Mouse (Mus musculus) MEL (cell line): ENCODE data around the gene Scarb2. TPM values are rescaled to one million over a fixed set of nuclear protein-coding genes. Genes with fewer than 3 reads are reported as not detected.
A peak's percentile ranks its signal among the peaks of the same experiment; 100 is the strongest.

ENCODE experiments used
- DNase-seq: peaks from one replicate; pipeline ENCODE4 v3.0.0; 2011; ENCODE audit warnings: low read depth, low spot score
- H3K27ac ChIP-seq: 2 replicates; pipeline ENCODE4 v1.5.1; 2012; ENCODE audit warnings: low read depth, mild to moderate bottlenecking, control low read depth, low read length, moderate library complexity; ENCODE audit not compliant: control insufficient read depth
- H3K27me3 ChIP-seq, 2 experiments: fragments of 150-350 bp in 1 of 2; sonication (generic) in 1 of 2; 2 replicates each; pipeline ENCODE4 v1.6.1; 2012; ENCODE audit warnings: low read length in 2 of 2, mild to moderate bottlenecking in 2 of 2, improper control_type of control experiment in 1 of 2, moderate library complexity in 1 of 2; ENCODE audit not compliant: insufficient read depth in 2 of 2, control insufficient read depth in 1 of 2
- H3K36me3 ChIP-seq, 2 experiments: 2 replicates each; pipeline ENCODE4 v1.6.1; 2012 to 2014; ENCODE audit warnings: low read length in 2 of 2, improper control_type of control experiment in 1 of 2, inconsistent platforms in 1 of 2, mild to moderate bottlenecking in 1 of 2; ENCODE audit not compliant: insufficient read depth in 2 of 2, control insufficient read depth in 1 of 2
- H3K4me1 ChIP-seq, 2 experiments: fragments of 150-350 bp in 1 of 2; sonication (generic) in 1 of 2; 2 replicates each; pipeline ENCODE4 v1.6.1; 2012; ENCODE audit warnings: low read length in 2 of 2, improper control_type of control experiment in 1 of 2, mild to moderate bottlenecking in 1 of 2; ENCODE audit not compliant: insufficient read depth in 2 of 2, control insufficient read depth in 1 of 2
- H3K4me3 ChIP-seq, 2 experiments: fragments of 150-350 bp in 1 of 2; sonication (generic) in 1 of 2; 2 replicates each; pipeline ENCODE4 v1.5.1; 2012; ENCODE audit warnings: low read depth in 2 of 2, low read length in 2 of 2, mild to moderate bottlenecking in 2 of 2, moderate library complexity in 2 of 2, control low read depth in 1 of 2, improper control_type of control experiment in 1 of 2; ENCODE audit not compliant: control insufficient read depth in 1 of 2, insufficient read depth in 1 of 2
- H3K79me2 ChIP-seq: 2 replicates; pipeline ENCODE4 v1.6.1; 2012; ENCODE audit warnings: mild to moderate bottlenecking, low read length, moderate library complexity; ENCODE audit not compliant: control insufficient read depth, poor library complexity, insufficient read depth
- H3K9ac ChIP-seq: 2 replicates; pipeline ENCODE4 v1.6.1; 2012; ENCODE audit warnings: low read depth, mild to moderate bottlenecking, control low read depth, low read length, moderate library complexity; ENCODE audit not compliant: control insufficient read depth, poor library complexity, severe bottlenecking
- H3K9me3 ChIP-seq: fragments of 150-350 bp; sonication (generic); replicated peaks from 2 replicates; pipeline ENCODE4 v1.6.1; 2012; ENCODE audit warnings: mild to moderate bottlenecking, low read length, improper control_type of control experiment, moderate library complexity; ENCODE audit not compliant: insufficient read depth
- CHD1 ChIP-seq: IDR thresholded peaks from 2 replicates; pipeline ENCODE4 v1.6.1; 2012; ENCODE audit warnings: low read depth, mild to moderate bottlenecking, inconsistent platforms, low read length, improper control_type of control experiment
- CTCF ChIP-seq, 3 experiments: IDR thresholded peaks in 2 of 3; conservative IDR thresholded peaks in 1 of 3; 2 replicates each; pipeline ENCODE4 v1.5.1; 2011 to 2012; ENCODE audit warnings: low read length in 3 of 3, low read depth in 2 of 3, mild to moderate bottlenecking in 2 of 3, improper control_type of control experiment in 1 of 3, inconsistent platforms in 1 of 3, mixed read lengths in 1 of 3, moderate library complexity in 1 of 3; ENCODE audit not compliant: control insufficient read depth in 1 of 3, insufficient read depth in 1 of 3, poor library complexity in 1 of 3, severe bottlenecking in 1 of 3
- ELF1 ChIP-seq: IDR thresholded peaks from 2 replicates; pipeline ENCODE4 v1.6.1; 2014; ENCODE audit warnings: low read depth, mild to moderate bottlenecking, inconsistent platforms, low read length, improper control_type of control experiment, moderate library complexity
- EP300 ChIP-seq, 2 experiments: IDR thresholded peaks; 2 replicates each; pipeline ENCODE4 v1.6.1; 2011; ENCODE audit warnings: improper control_type of control experiment in 2 of 2, low read length in 2 of 2, low read depth in 1 of 2, mild to moderate bottlenecking in 1 of 2
- ETS1 ChIP-seq: IDR thresholded peaks from 2 replicates; pipeline ENCODE4 v1.6.1; 2012; ENCODE audit warnings: low read depth, mild to moderate bottlenecking, inconsistent platforms, low read length, improper control_type of control experiment, moderate library complexity
- GATA1 ChIP-seq: IDR thresholded peaks from 2 replicates; pipeline ENCODE4 v1.6.1; 2011; ENCODE audit warnings: low read depth, low read length, improper control_type of control experiment
- JUND ChIP-seq: IDR thresholded peaks from 2 replicates; pipeline ENCODE4 v1.6.1; 2011; ENCODE audit warnings: low read depth, mild to moderate bottlenecking, improper control_type of control experiment, low read length
- MAX ChIP-seq: IDR thresholded peaks from 2 replicates; pipeline ENCODE4 v1.6.1; 2011; ENCODE audit warnings: low read length, improper control_type of control experiment
- MAZ ChIP-seq: IDR thresholded peaks from 2 replicates; pipeline ENCODE4 v1.6.1; 2012; ENCODE audit warnings: low read depth, mild to moderate bottlenecking, inconsistent platforms, low read length, improper control_type of control experiment
- MXI1 ChIP-seq: IDR thresholded peaks from 2 replicates; pipeline ENCODE4 v1.6.1; 2011; ENCODE audit warnings: mild to moderate bottlenecking, low read depth, low read length, improper control_type of control experiment
- MYB ChIP-seq: IDR thresholded peaks from 2 replicates; pipeline ENCODE4 v1.6.1; 2011; ENCODE audit warnings: mild to moderate bottlenecking, low read depth, low read length, improper control_type of control experiment
- MYC ChIP-seq: IDR thresholded peaks from 2 replicates; pipeline ENCODE4 v1.6.1; 2011; ENCODE audit warnings: low read depth, mild to moderate bottlenecking, low read length, improper control_type of control experiment, moderate library complexity
- RAD21 ChIP-seq: IDR thresholded peaks from 2 replicates; pipeline ENCODE4 v1.6.1; 2011; ENCODE audit warnings: mild to moderate bottlenecking, low read depth, low read length, improper control_type of control experiment
- RCOR1 ChIP-seq: IDR thresholded peaks from 2 replicates; pipeline ENCODE4 v1.6.1; 2012; ENCODE audit warnings: low read depth, mild to moderate bottlenecking, inconsistent platforms, low read length, improper control_type of control experiment
- SMC3 ChIP-seq: IDR thresholded peaks from 2 replicates; pipeline ENCODE4 v1.6.1; 2011; ENCODE audit warnings: low read depth, low read length, improper control_type of control experiment
- TAL1 ChIP-seq: IDR thresholded peaks from 2 replicates; pipeline ENCODE4 v1.6.1; 2012; ENCODE audit warnings: mild to moderate bottlenecking, inconsistent platforms, low read length, moderate library complexity, mixed read lengths
- TBP ChIP-seq: IDR thresholded peaks from 2 replicates; pipeline ENCODE4 v1.8.0; 2011; ENCODE audit warnings: low read depth, low read length, improper control_type of control experiment
- TCF12 ChIP-seq: IDR thresholded peaks from 2 replicates; pipeline ENCODE4 v1.6.1; 2014; ENCODE audit warnings: low read depth, mild to moderate bottlenecking, inconsistent platforms, low read length, improper control_type of control experiment, moderate library complexity
- UBTF ChIP-seq: IDR thresholded peaks from 2 replicates; pipeline ENCODE4 v1.6.1; 2012; ENCODE audit warnings: low read depth, mild to moderate bottlenecking, inconsistent platforms, low read length, improper control_type of control experiment, moderate library complexity, borderline replicate concordance; ENCODE audit not compliant: insufficient read depth
- USF1 ChIP-seq: IDR thresholded peaks from 2 replicates; pipeline ENCODE4 v1.6.1; 2014; ENCODE audit warnings: low read depth, mild to moderate bottlenecking, inconsistent platforms, low read length, improper control_type of control experiment, moderate library complexity
- ZC3H11A ChIP-seq: IDR thresholded peaks from 2 replicates; pipeline ENCODE4 v1.6.1; 2012; ENCODE audit warnings: low read depth, mild to moderate bottlenecking, inconsistent platforms, low read length, improper control_type of control experiment
- ZKSCAN1 ChIP-seq: IDR thresholded peaks from 2 replicates; pipeline ENCODE4 v1.6.1; 2012; ENCODE audit warnings: low read depth, mild to moderate bottlenecking, inconsistent platforms, low read length, improper control_type of control experiment, moderate library complexity
- ZNF384 ChIP-seq: IDR thresholded peaks from 2 replicates; pipeline ENCODE4 v1.6.1; 2012; ENCODE audit warnings: low read depth, mild to moderate bottlenecking, inconsistent platforms, low read length, improper control_type of control experiment
- polyA plus RNA-seq, 2 experiments: library from polyadenylated mRNA; stranded (reverse) in 1 of 2; unstranded in 1 of 2; fragments of >175 nt in 1 of 2; fragments of >200 nt in 1 of 2; gene quantifications; 2 replicates each; pipeline versions ENCODE4 v1.2.1 to v1.2.4; 2012; ENCODE audit warnings: low replicate concordance in 2 of 2, low read depth in 1 of 2; ENCODE audit not compliant: insufficient read length in 2 of 2, insufficient read depth in 1 of 2, missing spikeins in 1 of 2
- total RNA-seq: library from RNA; depleted of rRNA; stranded (reverse); fragments of 300-350 nt; gene quantifications from 2 replicates; pipeline ENCODE4 v1.2.3, GENCODE M21; 2012

The Scarb2 gene
- total and polyA plus RNA-seq, 3 experiments = 13.6 to 16.5 TPM; not detected in 1

GRCm38 (mm10) chr5:92398153-92398552, 108.5 kb downstream of the Scarb2 start:
- Histone ChIP-seq H3K4me1 (peaks cover 0 to 25% of the 10 kb centered on the region in 2 experiments; a peak in 2 of 4 replicates), H3K36me3 (peaks cover 0 to 16% of the 10 kb centered on the region in 2 experiments; a peak in 2 of 4 replicates), H3K4me3 (no peak overlapping the region), H3K27ac (no peak overlapping the region), H3K27me3 (no peaks in the 10 kb centered on the region), H3K9me3 (no peaks in the 10 kb centered on the region), H3K9ac (0 out of 2 replicates have a peak overlapping the region, but pooled peaks have one; percentile 7), H3K79me2 (no peaks in the 10 kb centered on the region)
- 0 out of 2 replicates have a peak, but pooled peaks have one; percentile 19 for TF ChIP-seq ELF1
- peak; percentile 89 for TF ChIP-seq MAX
- peak; percentile 69 for TF ChIP-seq ZC3H11A
- TF ChIP-seq CTCF (IDR thresholded peaks at IDR 0.05 in 2 of 3, conservative IDR thresholded peaks at IDR 0.05 in 1 of 3; ENCODE audit: control insufficient read depth in 1 of 3, insufficient read depth in 1 of 3, low read depth in 2 of 3, low read length in 3 of 3, poor library complexity in 1 of 3, severe bottlenecking in 1 of 3) = peak; percentile 74 to 93 (median 88)
- 0 out of 2 replicates have a peak, but pooled peaks have one; percentile 30 for TF ChIP-seq TBP
- TF ChIP-seq RAD21 = peak; percentile 88
- TF ChIP-seq MYC = peak; percentile 96
- TF ChIP-seq RCOR1 = no peak
- peak; percentile 79 for TF ChIP-seq MXI1
- TF ChIP-seq SMC3 = peak; percentile 75
- no peak for TF ChIP-seq ZKSCAN1
- no peak for TF ChIP-seq JUND
- peak; percentile 41; the same call in 1 of the 2 replicates for TF ChIP-seq USF1
- peak; percentile 89 for DNase-seq

- Histone ChIP-seq H3K4me1 (peaks cover 0 to 25% of the 10 kb centered on the region in 2 experiments; a peak in 2 of 4 replicates), H3K9me3 (no peaks in the 10 kb centered on the region), H3K36me3 (peaks cover 0 to 16% of the 10 kb centered on the region in 2 experiments; a peak in 2 of 4 replicates), H3K27ac (peak overlapping the region; percentile 39; the same call in 1 of the 2 replicates), H3K79me2 (no peaks in the 10 kb centered on the region), H3K9ac (peak overlapping the region; percentile 23; the same call in 1 of the 2 replicates), H3K27me3 (no peaks in the 10 kb centered on the region), H3K4me3 (peak overlapping the region in 1 of 2 experiments; percentile 17; a peak in 3 of 4 replicates)
- peak; percentile 77 for DNase-seq
- TF ChIP-seq GATA1 (peak; percentile 73), MYB (peak; percentile 5; the same call in 1 of the 2 replicates), EP300 (IDR thresholded peaks at IDR 0.05; ENCODE audit: low read depth in 1 of 2, low read length in 2 of 2) (peak; percentile 67 to 85), MAZ (no peak), ZNF384 (no peak), UBTF (no peak), TAL1 (peak; percentile 91), ZKSCAN1 (no peak), ETS1 (peak; percentile 26; the same call in 1 of the 2 replicates), TCF12 (peak; percentile 80; the same call in 1 of the 2 replicates), CHD1 (no peak)
These were observed 110.2 kb downstream of the Scarb2 start for GRCm38 (mm10) chr5:92396476-92396875.
